Mouse (Mus musculus) ES-E14 (cell line): ENCODE results near the gene Slc16a6.

Source experiments
- CHD2 ChIP-seq: IDR thresholded peaks from 2 replicates; pipeline ENCODE4 v1.6.1; 2014; ENCODE audit warnings: mild to moderate bottlenecking, low read depth, low read length, inconsistent platforms
- HCFC1 ChIP-seq: IDR thresholded peaks from 2 replicates; pipeline ENCODE4 v1.6.1; 2012; ENCODE audit warnings: low read length, inconsistent platforms, borderline replicate concordance; ENCODE audit not compliant: insufficient read depth
- ZNF384 ChIP-seq: IDR thresholded peaks from 2 replicates; pipeline ENCODE4 v1.6.1; 2012; ENCODE audit warnings: low read depth, low read length, inconsistent platforms

GRCm38 (mm10) chr11:109420567-109420962, 52.8 kb downstream of the Slc16a6 start:
- TF ChIP-seq HCFC1 (no peak), CHD2 (no peak), ZNF384 (no peak)
